Mouse (Mus musculus): ENCODE results near the gene Pla1a.

Pla1a gene

DNA sequence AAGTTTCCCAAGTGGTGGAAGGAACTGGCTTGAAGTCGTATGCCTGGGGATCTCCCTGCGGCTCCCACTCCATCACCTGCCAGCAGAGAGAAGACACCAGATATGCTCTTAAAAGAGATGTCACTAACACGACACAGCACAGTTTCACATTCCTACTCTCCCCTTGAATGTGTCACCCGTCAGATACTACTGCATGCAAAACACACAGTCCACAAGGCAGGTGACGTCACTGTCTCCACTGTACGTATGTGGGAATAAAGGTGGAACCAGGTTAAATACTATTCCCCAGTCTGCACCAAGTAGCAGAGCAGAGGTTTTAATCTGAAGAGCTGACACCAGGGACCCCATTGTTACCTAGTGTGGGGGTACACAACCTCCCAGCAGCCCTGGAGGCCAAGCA is 7.5 kb upstream of the Pla1a start:
- no peak for ATAC-seq (ENCODE audit: insufficient number of reproducible peaks, low FRiP score, low TSS enrichment)

DNA sequence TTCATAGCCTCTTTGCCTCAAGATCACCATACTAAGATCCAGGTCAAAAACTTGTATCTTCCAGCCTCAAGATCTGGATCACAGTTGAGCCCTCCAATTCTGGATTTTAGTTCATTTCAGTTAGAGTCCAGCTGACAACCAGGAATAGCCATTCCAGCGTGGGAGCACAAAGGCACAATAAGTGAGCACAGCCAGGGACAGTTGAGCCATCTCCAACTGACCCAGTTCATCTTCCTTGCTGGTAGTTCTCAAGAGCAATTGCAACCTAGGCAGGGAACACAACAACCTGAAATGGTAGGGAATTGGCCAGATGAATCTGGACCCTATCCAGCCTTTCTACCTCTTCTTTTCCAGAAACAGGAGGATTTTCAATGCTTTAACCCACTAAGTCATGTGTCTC is 6.2 kb upstream of the Pla1a start:
- no peak for ATAC-seq (ENCODE audit: insufficient number of reproducible peaks, low FRiP score, low TSS enrichment)

DNA sequence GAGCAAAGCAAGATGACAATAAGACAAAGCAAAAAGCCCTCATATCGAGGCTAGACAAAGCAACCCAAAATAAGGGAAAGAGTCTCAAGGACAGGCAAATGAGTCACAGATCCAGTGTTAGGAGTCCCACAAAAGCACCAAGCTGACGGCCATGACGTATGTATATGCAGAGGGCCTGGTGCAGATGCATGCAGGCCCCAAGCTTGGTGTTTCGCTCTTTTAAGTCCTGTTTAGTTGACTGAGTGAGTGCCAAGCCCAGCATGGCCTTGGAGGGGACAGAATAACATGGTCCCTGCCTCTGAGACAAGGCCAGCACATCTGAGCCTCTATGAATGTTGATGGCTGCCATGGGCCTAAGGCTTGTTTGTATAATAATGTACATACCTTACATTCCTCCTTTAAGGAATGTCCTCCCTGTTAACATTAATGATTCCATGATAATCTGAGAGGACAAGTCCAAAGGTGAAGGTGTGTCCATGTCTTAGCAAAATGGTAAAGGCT is 1.4 kb upstream of the Pla1a start:
- no peak for ATAC-seq (ENCODE audit: insufficient number of reproducible peaks, low FRiP score, low TSS enrichment)

DNA sequence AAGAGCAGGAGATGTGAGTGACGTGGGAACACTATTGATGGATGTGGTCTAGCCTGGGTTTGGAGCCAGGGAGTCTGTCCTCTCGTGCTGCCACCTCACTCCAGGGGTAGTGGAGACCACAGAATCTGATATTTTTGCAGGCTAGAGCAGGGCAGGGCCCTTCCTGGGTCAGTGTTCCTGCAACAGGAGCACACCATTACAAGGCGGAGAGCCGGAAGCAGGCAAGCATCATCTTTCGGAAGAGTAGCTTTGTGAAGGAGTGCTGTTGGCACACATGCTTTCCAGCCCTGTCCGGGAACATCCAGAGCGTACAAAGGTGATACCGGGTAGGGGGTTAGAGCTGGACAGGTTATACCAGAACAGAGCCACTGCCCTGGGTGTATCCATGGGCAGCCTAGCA is 569 bp upstream of the Pla1a start:
- ATAC-seq (ENCODE audit: insufficient number of reproducible peaks, low FRiP score, low TSS enrichment): no peak

DNA sequence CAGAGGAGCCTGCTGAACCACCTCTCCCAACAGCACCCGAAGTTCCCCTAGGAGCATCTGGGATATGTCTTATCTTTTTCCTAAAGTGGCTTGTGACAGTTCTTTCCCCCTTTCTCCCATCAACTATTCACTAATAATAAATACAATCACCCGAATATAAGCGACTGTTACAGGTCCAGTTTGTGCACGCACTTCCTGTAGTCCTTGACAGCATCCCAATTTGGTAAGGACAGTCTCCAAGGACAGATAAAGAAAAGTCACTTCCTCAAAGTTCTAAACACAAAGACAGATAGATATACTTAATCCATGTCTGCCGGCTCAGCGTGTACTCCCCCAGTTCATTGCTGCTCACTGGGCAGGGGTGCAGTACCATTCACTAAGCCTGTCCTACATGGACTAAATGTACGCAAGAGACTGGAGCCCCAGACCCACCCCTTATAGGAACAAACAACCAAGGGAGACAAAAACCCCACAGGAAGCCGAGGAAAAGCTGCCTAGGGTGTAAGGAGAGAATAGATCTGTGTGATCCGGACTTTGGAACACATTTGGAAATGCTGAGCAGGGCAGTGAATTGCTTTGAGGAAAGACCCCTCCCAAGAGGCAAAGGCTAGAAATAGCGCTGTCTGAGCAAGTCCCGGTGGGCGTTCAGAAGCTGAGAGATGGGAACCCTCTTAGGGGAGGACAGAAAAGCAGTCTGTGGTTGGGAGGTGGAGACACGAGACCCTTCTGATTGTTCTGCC is 1.3 kb downstream of the Pla1a start:
- ATAC-seq (ENCODE audit: insufficient number of reproducible peaks, low FRiP score, low TSS enrichment): no peak

DNA sequence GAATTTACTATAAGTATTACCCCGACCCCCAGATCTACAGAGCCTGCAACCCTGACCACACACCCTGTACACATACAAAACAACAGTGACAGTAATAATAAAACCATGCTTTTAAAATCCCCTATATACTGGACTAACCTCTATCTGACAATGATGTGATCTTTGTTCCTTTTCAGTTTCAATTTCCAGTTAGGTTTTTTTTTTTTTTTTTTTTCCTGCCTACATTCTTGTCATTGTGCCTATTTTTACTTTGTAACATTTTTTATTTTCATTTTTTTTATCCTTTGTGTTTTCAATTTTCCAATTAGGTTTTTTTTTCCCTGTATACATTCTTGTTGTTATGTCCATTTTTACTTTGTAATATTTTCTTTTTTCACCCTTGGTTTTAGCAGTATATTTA is 7.1 kb downstream of the Pla1a start:
- ATAC-seq (ENCODE audit: insufficient number of reproducible peaks, low FRiP score, low TSS enrichment): no peak

DNA sequence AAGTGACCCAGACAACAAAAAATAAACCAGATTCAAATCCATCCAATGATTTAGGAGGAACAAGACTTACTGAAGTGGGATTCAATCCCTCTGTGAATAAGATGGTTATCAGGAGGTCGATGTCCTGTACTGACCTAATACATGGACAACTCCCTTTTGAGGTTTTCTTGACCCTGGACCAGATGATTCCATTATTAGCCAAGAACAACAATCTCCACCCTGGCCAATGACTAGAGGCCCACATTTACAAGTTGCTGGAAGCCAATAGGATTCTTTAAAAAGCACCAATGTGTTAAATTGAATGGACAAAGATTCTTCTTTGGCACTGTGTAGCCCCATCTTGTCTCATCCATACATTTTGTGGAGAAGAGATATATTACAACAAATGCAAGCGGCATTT is 7.6 kb downstream of the Pla1a start:
- no peak for ATAC-seq (ENCODE audit: insufficient number of reproducible peaks, low FRiP score, low TSS enrichment)

DNA sequence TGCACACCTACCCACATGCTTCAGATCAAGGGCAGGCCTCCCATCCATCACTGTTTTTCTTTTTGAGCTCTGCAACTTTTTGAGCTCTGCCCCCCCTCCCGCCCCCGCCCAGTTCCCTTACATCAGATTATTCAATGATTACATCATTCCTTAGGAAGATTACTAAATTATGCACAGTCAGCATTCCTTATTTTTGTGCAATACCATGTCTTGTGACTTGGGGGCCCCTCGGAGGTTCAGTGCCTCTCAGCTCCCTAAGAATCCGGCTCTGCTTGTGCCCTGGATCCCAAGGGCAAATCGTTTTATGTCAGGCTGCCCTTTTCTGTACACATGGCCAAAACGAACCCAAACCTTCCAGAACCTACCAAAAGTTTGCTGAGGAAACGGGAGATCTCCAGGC is 18.0 kb downstream of the Pla1a start:
- no peak for ATAC-seq (ENCODE audit: insufficient number of reproducible peaks, low FRiP score, low TSS enrichment)

DNA sequence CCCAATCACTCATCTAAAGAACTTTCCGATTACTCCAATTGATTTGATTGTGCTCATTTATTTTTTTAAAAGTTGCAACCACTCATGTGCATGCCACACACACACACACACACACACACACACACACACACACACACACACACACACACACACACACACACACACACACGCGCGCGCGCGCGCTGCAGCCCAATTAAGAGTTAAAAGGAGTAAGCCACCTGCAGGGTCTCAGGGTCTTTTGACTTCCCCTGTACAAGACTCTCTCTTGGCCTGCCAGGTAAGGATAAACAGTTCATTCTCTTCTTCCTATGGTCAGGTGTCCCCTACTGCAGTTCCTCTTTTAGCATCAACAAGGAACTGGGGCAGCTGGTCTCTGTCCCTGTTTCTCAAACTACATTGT is 24.5 kb downstream of the Pla1a start:
- ATAC-seq (ENCODE audit: insufficient number of reproducible peaks, low FRiP score, low TSS enrichment): no peak

DNA sequence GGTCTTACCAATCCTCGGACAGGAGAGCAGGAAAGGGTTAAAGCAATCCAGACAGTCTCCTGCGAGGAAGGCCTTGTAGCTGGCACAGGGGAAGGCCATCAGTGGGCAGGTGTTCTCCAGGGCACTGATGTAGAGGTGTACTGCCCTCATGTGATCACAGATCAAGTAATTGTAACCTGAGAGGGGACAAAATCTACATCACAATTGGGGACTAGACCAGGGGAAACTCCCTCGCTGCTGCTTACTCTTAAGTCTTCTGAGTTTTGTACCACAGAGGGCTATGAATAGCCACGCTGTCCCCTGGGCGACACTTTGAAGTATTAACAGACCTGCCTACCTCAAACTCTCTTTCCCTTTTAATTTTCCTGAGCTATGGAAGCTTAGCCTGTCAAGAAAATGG is 25.4 kb downstream of the Pla1a start:
- no peak for ATAC-seq (ENCODE audit: insufficient number of reproducible peaks, low FRiP score, low TSS enrichment)

DNA sequence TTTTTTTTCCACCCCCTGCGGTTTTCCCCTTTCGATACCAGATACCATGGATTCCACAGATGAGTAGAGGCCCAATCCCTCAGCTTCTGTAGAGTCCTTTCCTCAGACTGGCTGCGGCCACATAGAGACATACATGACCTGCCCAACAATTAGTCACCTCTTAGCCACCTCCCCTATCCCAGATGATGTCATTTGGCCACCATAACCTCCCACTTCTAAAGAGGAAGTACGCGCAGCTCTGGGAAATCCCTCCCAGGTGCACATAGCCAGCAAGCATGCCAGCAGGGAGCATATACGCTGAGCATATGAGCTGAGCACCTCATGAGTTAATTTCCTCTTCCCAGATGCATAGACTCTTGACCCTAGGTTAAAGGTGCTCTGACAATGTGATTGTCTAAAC is 26.2 kb downstream of the Pla1a start:
- ATAC-seq (ENCODE audit: insufficient number of reproducible peaks, low FRiP score, low TSS enrichment): no peak

DNA sequence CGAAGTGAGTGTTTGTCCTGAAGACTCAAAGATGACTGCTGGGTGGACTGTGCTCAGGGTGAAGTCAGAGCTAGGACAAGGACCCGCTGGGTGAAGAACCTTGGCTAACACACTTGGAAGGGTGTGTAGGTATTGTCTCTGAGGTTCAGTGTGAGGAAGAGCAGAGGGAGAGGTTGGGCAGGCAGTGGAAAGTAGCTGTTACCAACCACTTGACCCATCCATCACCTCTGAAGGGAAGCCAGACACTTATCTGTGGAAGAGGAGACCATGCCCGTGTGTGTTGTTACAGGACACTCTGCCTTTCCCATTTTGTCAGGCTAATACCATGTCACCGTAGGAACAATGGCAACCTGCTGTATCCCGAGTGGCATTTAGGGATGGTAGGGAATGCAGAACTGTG is 26.7 kb downstream of the Pla1a start:
- ATAC-seq (ENCODE audit: insufficient number of reproducible peaks, low FRiP score, low TSS enrichment): no peak

DNA sequence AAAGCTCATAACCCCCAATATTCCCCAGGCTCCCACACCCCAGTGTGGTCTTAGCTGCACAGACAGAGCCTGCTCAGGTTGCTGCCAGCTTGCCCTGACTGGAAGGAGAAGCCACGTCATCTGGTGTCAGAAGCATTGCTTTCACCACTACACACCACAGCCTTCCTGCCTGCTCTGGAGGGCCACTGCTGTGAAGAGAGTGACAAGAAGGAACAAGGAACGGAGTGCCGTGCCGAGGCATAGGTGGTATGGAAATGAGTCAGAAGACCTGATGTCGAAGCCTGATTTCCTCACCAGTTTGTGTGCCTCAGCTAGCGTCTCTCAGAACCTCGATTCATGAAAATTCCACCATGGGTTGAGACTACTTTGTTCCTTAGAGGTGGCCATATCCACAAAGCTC is 29.3 kb downstream of the Pla1a start:
- no peak for ATAC-seq (ENCODE audit: insufficient number of reproducible peaks, low FRiP score, low TSS enrichment)

DNA sequence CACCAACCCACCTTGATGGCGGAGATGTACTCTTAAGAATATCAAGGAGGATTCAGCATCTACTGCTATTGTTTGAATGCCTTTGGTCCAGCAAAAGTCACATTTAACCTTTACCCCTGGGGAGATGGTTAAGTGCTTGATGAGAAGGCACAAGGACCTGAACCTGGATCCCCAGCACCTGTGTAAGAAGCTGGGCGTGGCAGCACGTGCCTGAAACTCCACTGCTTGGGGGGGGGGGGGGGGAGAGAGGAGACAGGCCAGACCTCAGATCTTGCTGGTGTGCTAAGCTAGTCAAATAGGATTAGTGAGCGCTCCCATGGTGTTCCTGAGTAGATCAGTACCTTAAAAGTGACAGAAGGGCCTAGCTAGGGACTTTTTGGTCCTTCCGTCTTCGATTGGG is 31.5 kb downstream of the Pla1a start:
- no peak for ATAC-seq (ENCODE audit: insufficient number of reproducible peaks, low FRiP score, low TSS enrichment)

DNA sequence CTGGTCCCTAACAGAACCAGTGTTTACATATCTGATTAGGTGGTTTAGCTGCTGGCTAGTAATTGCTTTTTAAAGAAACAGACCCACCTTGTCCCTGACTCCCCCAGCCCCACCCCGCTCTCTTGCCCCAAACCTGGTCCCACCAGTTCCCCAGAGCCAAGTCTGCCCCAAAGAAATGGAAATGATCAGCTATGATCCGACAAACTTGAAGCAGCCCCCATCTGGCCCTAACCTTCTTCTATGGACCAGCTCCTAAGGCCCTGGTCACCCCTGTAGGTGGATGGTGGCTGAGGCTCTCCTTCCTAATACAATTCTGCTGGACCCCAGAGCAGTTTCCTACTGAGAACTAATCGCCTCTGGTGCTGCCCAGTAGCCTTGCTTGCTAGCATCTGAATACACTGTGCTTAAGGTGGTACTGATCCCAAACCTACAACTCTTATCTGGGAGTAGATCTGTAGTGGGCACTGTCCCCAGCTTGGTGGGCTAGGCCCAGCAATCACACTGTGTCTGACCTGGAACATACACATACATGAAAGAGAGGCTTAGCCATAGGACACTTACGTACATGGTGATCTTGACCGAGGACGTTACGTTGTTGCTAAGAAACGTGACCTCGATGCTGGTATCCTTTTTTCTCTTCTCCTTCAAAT is 32.5 kb downstream of the Pla1a start:
- no peak for ATAC-seq (ENCODE audit: insufficient number of reproducible peaks, low FRiP score, low TSS enrichment)

DNA sequence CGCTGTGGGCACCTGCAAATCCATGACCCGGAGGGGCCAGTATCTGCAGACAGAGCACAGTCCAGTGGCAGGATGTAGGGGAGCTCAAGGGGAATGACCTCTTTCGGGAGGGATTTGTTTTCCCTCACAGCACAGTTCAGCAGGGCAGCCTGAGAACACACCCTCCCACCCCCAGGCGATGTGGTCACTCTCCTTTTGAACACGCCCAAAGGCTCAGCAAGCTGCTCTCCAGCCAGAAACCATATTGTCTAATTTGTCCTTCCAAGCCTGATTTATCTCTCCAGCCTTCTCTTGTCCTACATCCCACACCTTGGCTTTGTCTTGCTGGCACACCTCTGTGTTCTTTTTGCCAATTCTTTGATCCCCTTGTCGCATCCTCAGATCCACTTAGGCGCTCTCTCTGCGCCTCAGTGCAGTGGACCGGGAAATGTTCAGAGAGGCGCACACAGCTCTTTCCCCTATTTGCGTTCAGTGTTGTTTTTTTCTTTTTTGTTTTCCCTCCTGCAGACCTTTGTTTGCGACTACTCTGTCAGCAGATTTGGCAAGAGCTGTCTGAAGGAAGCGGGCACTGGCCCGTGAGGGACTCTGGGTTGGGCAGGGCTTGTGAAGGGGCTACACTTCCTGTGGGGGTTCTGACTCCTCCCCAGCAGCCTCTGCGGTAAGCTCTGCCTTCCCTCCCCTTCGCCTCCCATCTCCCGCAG is 33.3 kb downstream of the Pla1a start:
- 0 out of 2 replicates have a peak, but pooled peaks have one; percentile 22 for ATAC-seq (ENCODE audit: insufficient number of reproducible peaks, low FRiP score, low TSS enrichment)

DNA sequence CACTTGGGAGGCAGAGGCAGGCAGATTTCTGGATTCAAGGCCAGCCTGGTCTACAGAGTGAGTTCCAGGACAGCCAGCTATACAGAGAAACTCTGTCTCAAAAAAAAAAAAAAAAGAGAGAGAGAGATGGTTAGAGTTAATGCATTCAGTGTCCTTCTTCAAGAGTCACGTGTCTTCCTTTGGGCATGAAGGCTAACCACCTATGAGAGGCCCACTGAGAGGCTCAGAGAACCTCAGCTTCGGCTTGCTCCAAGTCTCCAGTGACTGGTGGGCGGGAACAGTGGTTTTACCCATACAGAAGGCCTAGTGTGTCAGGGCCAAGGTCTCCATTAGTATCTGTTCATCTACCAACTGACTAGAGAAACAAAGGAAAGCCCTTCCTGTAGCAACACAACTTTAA is 33.9 kb downstream of the Pla1a start:
- no peak for ATAC-seq (ENCODE audit: insufficient number of reproducible peaks, low FRiP score, low TSS enrichment)

DNA sequence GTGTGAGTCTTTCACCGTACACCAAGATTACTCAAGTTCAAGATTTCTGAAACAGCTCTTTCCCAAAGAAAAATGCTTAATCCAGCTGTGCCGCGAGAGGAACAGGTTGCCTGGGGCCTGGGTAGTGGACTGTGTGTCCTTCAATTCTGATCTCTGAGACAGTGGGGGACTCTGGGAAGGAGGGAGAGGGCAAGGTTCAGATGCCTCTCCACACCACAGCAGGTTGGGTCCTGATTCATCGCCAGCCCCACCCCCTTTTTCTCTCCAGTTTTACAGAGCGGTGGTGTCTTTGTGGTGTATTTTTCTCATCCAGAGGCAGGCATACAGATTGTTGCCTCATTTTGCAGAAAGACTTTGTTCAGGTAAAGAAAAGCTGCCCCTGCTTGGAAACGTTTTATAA is 34.7 kb downstream of the Pla1a start:
- ATAC-seq (ENCODE audit: insufficient number of reproducible peaks, low FRiP score, low TSS enrichment): no peak

DNA sequence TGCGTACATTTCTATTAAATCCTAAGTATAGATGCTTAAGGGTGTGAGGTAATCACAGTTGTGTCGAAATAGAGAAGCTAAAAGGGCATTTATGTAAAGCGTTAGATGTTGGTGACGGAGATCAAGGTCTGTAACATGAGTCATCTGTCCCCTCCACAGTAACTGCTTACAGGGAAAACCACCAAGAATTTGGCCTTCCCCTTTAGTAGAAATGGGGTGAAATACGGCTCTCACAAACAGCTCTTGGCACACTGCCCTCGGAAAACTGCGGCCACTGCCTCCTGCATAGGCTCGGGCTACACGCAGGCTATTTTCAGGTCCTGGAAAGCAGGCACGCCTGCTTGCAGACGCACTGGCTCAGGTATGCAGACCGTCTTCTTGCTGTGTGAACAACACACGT is 36.8 kb downstream of the Pla1a start:
- ATAC-seq (ENCODE audit: insufficient number of reproducible peaks, low FRiP score, low TSS enrichment): 0 out of 2 replicates have a peak, but pooled peaks have one; percentile 59

DNA sequence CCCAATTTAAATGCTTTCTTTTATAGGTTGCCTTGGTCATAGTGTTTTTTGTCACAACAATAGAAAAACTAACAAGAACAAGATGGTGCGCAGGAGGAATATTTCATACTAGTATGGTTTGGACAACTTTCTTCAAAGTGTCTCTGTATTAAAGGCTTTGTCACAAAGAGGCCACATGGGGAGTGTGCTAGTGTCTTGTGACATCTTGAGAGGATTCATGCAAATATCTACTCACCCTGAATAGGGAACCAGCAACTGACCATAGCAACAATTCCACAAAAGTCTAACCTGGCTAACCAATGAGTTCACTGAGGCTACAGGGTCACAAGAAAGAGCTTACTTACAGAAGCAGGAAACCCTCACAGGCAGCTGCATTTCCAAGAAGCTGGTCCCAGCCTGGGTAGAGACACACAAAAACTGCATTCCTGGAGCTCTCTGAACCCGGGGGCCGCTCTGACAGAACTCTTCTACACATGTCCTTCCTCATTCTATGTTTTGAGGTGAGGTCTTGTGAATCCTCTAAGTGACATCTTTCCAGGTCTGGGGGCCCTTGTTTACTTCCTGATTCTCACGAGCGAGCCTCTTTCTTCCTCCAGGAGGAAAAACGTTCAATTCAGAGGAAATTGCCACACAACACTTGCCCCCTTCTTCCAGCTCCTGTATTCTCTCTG is 37.8 kb downstream of the Pla1a start:
- no peak for ATAC-seq (ENCODE audit: insufficient number of reproducible peaks, low FRiP score, low TSS enrichment)

DNA sequence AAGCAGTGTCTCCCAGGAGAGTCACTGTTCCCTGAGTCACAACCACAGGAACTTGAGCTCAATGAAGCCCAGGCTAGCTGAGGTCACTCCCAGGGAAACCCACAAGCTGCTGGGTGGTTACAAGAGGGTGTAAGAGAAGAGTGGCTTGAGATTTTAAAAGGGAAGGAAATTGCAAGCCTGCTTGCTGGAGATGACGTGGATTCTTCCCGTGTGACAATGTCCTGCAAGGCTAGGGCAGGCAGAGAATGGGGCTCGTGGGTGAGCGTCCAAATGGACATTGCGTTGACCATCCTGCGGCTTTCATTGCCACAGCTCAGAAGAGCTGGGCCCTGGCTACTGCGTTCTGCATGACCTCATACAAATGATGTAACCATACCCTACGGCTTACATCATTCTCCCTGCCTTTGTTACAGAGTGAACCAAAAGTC is 38.7 kb downstream of the Pla1a start:
- no peak for ATAC-seq (ENCODE audit: insufficient number of reproducible peaks, low FRiP score, low TSS enrichment)

Measured in cerebellum, adult (tissue).